Mouse (Mus musculus): ENCODE results near the gene Nf2. TPM values are rescaled to one million over a fixed set of nuclear protein-coding genes. Genes with fewer than 3 reads are reported as not detected.

The Nf2 gene
- polyA plus RNA-seq (2015; fragmentation: Nextera tagmentation; extraction: Ambion mirVana), result 13.5 and 13.8 TPM in 2 replicates

DNA sequence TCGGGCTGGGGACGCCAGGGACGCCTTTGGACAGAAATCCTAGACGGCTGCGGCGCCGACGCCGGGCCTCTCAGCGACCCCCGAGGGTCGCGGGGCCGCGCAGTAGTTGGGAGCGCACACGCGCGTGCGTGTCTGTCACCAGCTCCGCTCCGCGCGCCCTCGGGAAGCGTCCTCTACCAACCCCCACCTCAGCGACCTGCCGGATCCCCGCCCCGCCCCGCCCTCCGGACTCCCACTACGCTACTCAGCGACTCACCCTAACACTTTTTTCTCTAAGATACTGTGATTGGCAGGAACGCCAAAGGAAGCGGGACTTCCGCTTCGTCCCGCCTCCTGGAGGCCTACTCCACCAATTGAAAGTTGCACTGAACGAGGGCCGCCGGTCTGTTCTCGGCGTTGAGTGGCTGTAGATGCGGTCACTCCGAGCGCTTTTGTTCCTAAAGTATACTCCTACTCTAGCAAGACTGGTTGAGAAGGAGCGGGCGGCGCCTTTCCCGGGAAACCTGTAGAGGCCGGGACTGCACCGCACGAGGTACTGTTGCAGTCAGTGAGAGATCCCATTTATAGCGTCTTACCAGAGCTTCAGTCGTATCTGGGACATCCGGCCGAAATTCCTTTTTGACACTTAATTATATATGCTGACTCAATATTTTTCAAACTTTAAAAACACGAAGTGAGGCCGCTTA, at the start of gene Nf2:
Gene Nf2, minus strand, starts transcription at position 279 of the 686 bp plus-strand sequence.
- Histone ChIP-seq H3K9me3 (replicated peaks) (no peaks in the 10 kb centered on the region), H3K4me2 (peak within 1 kb of the TSS; percentile 92), H3K9ac (peak within 1 kb of the TSS; percentile 95), H3K4me3 (replicated peaks) (peak within 1 kb of the TSS; percentile 99), H3K36me3 (replicated peaks) (no peaks in the 10 kb centered on the region), H3K27ac (replicated peaks) (peak within 1 kb of the TSS; percentile 87), H3K4me1 (replicated peaks) (peaks cover 31% of the 10 kb centered on the region), H3K27me3 (no peaks in the 10 kb centered on the region)
- ATAC-seq (ENCODE audit: insufficient read depth), result peak; percentile 99
- WGBS (ENCODE audit: insufficient replicate concordance), result under 1% methylated on average over 60 of the region's 60 CpGs

DNA sequence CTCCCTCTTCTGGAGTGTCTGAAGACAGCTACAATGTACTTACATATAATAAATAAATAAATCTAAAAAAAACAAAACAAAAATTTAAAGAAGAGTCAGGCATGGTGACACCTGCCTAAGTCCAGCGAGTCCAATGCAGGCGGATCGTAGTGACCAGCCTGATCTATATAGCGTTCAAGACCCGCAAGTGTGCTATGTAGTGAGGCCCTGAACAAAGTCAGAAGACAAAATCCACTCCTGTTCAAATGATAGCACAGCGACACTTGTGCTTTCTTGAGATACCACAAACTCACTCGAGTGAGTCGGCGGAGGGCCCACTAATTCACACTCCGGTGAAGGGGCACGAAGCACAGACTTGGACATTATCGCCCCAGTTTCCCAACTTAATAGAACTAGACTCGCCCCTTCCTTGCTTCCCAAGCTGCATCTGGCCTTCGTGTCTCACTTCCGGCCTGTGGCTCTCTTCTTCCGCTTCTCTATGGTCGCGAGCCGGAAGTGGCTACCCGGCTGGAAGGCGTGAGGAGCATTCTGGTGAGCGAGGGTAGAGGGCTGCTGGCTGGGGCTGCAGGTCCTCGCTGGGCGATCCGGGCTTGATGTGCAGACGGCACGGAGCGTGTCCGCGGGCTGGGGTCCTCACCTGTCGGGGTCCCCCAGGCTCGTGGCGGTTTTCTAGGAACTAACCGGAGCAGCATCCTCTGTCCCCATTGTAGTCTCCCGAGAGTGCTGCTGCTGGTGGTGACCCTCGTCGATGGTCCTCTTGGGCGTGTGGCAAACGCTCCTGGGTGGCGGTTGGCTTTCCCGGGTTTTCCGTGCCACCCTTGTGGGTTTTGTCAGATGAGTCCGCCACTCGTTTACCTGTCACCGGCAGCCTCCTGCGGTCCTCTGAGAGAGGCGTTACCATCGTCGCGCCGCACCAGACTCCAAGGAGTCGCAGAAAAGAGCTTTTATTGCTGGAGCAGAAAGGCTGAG, 45.8 kb upstream of the Nf2 start, which contains the start of gene Thoc5:
Gene Thoc5, plus strand, starts transcription at position 473 of the 969 bp plus-strand sequence.
- Histone ChIP-seq H3K4me3 (replicated peaks) (peak within 1 kb of the TSS; percentile 92), H3K27me3 (no peaks in the 10 kb centered on the region), H3K9ac (peak within 1 kb of the TSS; percentile 73), H3K36me3 (replicated peaks) (peaks cover 23% of the 10 kb centered on the region), H3K4me2 (peak within 1 kb of the TSS; percentile 94), H3K4me1 (replicated peaks) (peaks cover 11% of the 10 kb centered on the region), H3K27ac (replicated peaks) (peak within 1 kb of the TSS; percentile 79), H3K9me3 (replicated peaks) (no peaks in the 10 kb centered on the region)
- WGBS (ENCODE audit: insufficient replicate concordance), result 2% methylated on average over 52 of the region's 52 CpGs
- peak; percentile 87 for ATAC-seq (ENCODE audit: insufficient read depth)

DNA sequence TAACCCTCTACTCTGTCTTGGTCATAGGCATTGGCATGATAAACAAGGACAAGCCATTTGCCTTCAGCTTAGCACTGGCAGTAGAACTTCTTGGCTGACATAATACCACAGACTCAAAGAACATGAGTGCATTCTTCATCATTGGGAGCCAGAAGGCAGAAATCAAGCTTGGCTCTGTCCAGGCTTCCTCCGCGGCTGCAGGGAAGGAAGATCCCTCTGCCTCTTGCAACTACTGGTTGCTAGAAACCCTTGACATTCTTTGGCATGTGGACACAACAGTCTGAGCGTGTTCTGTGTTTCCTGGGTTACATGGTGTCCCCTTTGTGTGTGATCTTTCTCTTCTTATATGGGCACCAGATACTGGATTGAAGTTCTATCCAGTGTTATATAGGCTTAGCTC, 37.7 kb upstream of the Nf2 start:
- ATAC-seq (ENCODE audit: insufficient read depth), result no peak
- WGBS (ENCODE audit: insufficient replicate concordance), result 76% methylated on average over 3 of the region's 3 CpGs

DNA sequence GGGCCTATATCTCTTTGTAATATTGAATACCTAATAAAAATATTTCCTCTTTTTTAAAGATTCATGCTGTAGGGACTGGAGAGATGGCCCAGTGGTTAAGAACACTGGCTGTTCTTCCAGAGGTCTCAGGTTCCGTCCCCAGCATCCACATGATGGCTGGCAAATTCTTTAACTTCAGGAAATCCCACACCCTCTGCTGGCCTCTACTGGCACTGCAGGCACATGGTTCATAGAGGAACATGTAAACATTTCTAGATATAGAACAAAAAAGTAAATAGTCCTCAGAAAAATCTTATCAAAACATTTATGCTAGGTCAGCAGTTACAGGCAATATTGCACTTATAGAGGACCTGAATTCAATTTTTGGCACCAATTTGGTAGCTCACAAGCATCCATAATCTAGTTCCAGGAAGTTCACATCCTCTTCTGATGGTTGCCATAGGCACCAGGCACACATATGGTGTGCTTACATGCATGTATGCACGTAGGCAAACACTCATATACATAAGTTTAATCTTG, 36.1 kb upstream of the Nf2 start:
- WGBS (ENCODE audit: insufficient replicate concordance), result 41% methylated on average over 2 of the region's 2 CpGs
- Histone ChIP-seq H3K4me2 (no peak overlapping the region), H3K9ac (no peak overlapping the region), H3K9me3 (replicated peaks) (no peaks in the 10 kb centered on the region), H3K36me3 (replicated peaks) (peaks cover 18% of the 10 kb centered on the region; the same call in 1 of the 2 replicates), H3K4me1 (replicated peaks) (peaks cover 7% of the 10 kb centered on the region; the same call in 1 of the 2 replicates), H3K4me3 (replicated peaks) (no peak overlapping the region), H3K27me3 (no peaks in the 10 kb centered on the region), H3K27ac (replicated peaks) (no peak overlapping the region)
- no peak for ATAC-seq (ENCODE audit: insufficient read depth)

More for the DNA sequence above, 37.7 kb upstream of the Nf2 start:
- H3K4me2 ChIP-seq, result no peak overlapping the region
- H3K4me3 ChIP-seq (replicated peaks), result no peak overlapping the region
- H3K27me3 ChIP-seq, result no peaks in the 10 kb centered on the region
- peaks cover 28% of the 10 kb centered on the region for H3K36me3 ChIP-seq (replicated peaks)
- H3K9ac ChIP-seq, result no peak overlapping the region
- peaks cover 3% of the 10 kb centered on the region; the same call in 1 of the 2 replicates for H3K4me1 ChIP-seq (replicated peaks)
- no peaks in the 10 kb centered on the region for H3K9me3 ChIP-seq (replicated peaks)
- H3K27ac ChIP-seq (replicated peaks), result no peak overlapping the region

DNA sequence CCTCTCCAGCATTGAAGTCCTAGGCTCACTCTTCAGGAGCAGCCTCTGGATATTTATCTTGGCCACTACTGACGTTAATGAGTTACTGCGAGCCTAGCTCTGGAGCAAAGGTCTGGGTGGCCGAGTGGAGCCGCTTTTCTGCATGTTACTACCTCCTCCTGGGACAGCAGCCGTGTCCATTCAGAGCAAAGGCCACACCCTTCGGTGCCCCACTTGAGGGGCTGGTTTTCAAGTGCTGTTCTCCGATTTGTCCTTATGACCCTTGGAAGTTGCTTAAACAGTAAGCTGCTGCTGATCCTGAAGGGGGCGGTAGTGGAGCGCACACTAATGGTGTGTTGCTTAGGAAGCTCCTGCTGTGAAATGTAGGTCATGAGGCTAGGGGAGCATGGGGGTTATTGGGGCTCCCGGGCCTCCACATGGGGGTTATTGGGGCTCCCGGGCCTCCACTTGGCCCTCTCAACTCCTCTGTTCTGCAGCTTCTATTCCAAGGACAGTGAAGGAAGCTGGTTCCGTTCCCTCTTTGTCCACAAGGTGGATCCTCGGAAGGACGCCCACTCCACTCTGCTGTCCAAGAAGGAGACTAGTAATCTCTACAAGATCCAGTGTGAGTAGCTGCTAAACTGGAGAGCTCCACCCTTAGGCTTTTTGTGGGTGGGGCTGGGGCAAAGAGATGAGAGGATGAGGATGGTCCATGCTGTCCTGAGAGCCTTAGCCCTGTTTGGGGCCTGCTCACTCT, 33.7 kb upstream of the Nf2 start:
- 55% methylated on average over 14 of the region's 14 CpGs for WGBS (ENCODE audit: insufficient replicate concordance)

DNA sequence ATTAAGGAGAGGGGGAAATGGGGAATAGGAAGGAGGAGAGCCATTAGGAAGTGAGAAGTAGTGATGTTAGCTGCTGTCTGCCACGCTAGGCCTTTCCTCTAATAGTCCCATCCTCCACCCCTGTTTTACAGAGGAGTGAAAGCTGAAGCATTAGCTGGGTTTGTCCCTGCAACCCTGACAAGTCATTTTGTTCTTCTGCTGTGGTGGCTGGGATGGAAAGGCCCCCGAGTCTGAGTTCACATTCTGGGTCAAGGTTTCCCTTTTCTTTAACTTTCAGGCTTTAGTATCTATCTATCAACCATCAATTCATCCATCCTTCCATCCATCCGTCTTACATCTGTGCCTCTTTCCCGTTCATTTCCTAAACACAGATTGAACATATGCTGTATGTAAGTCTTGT, 31.8 kb upstream of the Nf2 start:
- no peak for ATAC-seq (ENCODE audit: insufficient read depth)
- Histone ChIP-seq H3K27me3 (no peaks in the 10 kb centered on the region), H3K4me1 (replicated peaks) (peaks cover 10% of the 10 kb centered on the region; the same call in 1 of the 2 replicates), H3K9ac (no peak overlapping the region), H3K36me3 (replicated peaks) (0 out of 2 replicates have a peak, but pooled peaks cover 7% of the 10 kb centered on the region), H3K4me3 (replicated peaks) (no peak overlapping the region), H3K27ac (replicated peaks) (no peak overlapping the region), H3K9me3 (replicated peaks) (no peaks in the 10 kb centered on the region), H3K4me2 (no peak overlapping the region)
- 59% methylated on average over 4 of the region's 4 CpGs for WGBS (ENCODE audit: insufficient replicate concordance)

More for the DNA sequence above, 33.7 kb upstream of the Nf2 start:
- Histone ChIP-seq H3K4me2 (peak overlapping the region; percentile 36), H3K27ac (replicated peaks) (peak overlapping the region; percentile 66), H3K4me3 (replicated peaks) (peak overlapping the region; percentile 23; the same call in 1 of the 2 replicates), H3K4me1 (replicated peaks) (peaks cover 10% of the 10 kb centered on the region; the same call in 1 of the 2 replicates), H3K36me3 (replicated peaks) (0 out of 2 replicates have a peak, but pooled peaks cover 3% of the 10 kb centered on the region), H3K9me3 (replicated peaks) (no peaks in the 10 kb centered on the region), H3K9ac (no peak overlapping the region), H3K27me3 (no peaks in the 10 kb centered on the region)
- peak; percentile 83 for ATAC-seq (ENCODE audit: insufficient read depth)

DNA sequence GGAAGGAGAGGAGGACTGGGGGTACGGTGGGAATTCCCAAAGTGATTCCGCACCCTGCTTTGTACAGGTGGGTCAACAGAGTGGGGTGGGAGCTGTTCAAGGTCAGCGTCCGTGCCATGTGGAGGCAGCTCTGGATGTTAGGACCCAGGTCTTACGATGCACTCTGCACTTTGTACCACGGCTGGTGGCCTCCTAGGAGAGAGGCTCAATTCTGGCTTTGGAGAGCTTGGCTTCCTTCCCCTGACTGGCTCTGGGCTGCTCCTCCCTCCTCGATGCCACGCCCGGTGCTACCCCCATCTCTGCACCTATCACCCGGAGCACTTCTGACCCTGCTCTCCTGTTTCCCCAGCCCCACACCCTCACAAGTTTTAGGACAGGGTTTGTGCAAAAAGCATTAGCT, 25.2 kb upstream of the Nf2 start:
- Histone ChIP-seq H3K27me3 (no peaks in the 10 kb centered on the region), H3K9me3 (replicated peaks) (no peaks in the 10 kb centered on the region), H3K9ac (peak overlapping the region; percentile 25; the same call in 1 of the 2 replicates), H3K4me2 (peak overlapping the region; percentile 82), H3K4me3 (replicated peaks) (peak overlapping the region; percentile 64), H3K4me1 (replicated peaks) (peaks cover 21% of the 10 kb centered on the region), H3K27ac (replicated peaks) (peak overlapping the region; percentile 67), H3K36me3 (replicated peaks) (0 out of 2 replicates have a peak, but pooled peaks cover 4% of the 10 kb centered on the region)
- WGBS (ENCODE audit: insufficient replicate concordance), result 11% methylated on average over 10 of the region's 10 CpGs
- peak; percentile 84 for ATAC-seq (ENCODE audit: insufficient read depth)

DNA sequence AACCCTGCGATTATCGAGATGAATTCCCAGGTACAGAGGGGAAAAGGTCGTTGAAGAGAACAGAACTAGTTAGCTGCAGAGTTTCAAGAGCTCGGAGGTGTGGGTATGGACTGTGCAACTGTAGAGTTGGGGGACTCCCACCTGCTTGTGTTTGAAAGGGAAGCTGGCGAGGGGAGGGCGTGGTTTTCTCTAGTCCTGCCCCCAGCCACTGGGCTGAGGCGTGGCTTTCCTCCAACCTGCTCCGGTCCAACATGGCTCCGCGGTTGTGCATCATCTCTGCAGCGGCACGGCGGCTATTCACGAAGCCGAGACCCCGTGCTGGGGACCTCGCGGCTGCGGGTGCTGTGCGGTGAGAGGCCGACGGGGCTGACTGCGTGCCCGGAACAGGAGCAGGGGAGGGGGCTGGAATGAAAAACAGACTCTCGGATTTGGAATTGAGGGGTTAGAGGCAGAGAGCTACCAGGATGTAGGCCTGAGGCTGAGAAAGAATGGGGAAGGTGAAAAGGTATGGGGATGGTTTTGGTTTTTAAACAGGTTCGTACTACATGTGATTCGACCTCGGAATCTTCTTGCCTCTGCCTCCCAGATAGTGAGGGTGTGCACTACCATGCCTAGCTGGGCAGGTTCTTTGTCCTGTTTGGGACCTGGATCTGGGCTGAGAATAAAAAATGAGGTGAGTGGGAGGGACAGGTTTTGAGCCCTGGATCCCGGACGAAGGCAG, 24.6 kb upstream of the Nf2 start, which contains the start of gene Nipsnap1:
Gene Nipsnap1, plus strand, starts transcription at position 197 of the 721 bp plus-strand sequence.
- Histone ChIP-seq H3K36me3 (replicated peaks) (0 out of 2 replicates have a peak, but pooled peaks cover 4% of the 10 kb centered on the region), H3K9me3 (replicated peaks) (no peaks in the 10 kb centered on the region), H3K4me1 (replicated peaks) (peaks cover 21% of the 10 kb centered on the region), H3K4me2 (peak within 1 kb of the TSS; percentile 82), H3K27me3 (no peaks in the 10 kb centered on the region), H3K9ac (peak within 1 kb of the TSS; percentile 25; the same call in 1 of the 2 replicates), H3K4me3 (replicated peaks) (peak within 1 kb of the TSS; percentile 64), H3K27ac (replicated peaks) (peak within 1 kb of the TSS; percentile 67)
- peak; percentile 68 for ATAC-seq (ENCODE audit: insufficient read depth)
- 1% methylated on average over 30 of the region's 30 CpGs for WGBS (ENCODE audit: insufficient replicate concordance)

DNA sequence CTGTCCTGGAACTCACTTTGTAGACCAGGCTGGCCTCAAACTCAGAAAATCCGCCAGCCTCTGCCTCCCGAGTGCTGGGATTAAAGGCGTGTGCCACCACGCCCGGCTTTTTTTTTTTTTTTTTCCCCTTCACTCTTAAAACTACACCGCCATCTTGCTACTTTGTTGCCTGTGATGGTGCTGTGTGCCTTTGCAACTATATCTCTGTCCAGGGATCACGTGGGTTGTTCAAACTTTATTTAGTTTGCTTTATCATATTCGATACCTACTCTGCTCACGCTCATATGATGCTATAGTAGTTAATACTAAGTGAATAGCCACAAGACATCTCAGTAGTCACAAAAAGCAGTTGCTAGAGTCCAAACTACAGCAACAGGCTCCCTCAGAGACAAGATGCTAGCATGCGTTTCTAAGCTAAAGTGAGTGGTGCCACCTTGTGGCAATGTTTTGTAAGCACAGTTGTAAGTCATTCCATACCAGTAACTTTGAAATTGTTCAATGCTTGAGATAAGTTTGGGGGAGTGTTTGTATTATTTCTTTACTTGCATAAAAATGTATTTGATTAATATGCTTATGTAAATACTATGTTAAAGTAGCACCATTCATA, 16.4 kb upstream of the Nf2 start:
- no peak overlapping the region for H3K9ac ChIP-seq
- no peak overlapping the region for H3K27ac ChIP-seq (replicated peaks)
- H3K27me3 ChIP-seq, result no peaks in the 10 kb centered on the region; the same call in 1 of the 2 replicates
- no peak for ATAC-seq (ENCODE audit: insufficient read depth)
- H3K4me3 ChIP-seq (replicated peaks), result no peak overlapping the region
- H3K36me3 ChIP-seq (replicated peaks), result no peaks in the 10 kb centered on the region
- H3K4me1 ChIP-seq (replicated peaks), result no peaks in the 10 kb centered on the region
- H3K4me2 ChIP-seq, result no peak overlapping the region
- WGBS (ENCODE audit: insufficient replicate concordance), result 36% methylated on average over 10 of the region's 10 CpGs
- H3K9me3 ChIP-seq (replicated peaks), result no peaks in the 10 kb centered on the region

Measured in liver, embryonic 15.5 days (tissue).